Mouse (Mus musculus) lung, postnatal 36 days (tissue): ENCODE measurements around the gene Plscr2.

ENCODE experiments used
- DNase-seq: peaks from one replicate; pipeline ENCODE4 v3.0.0; 2022; ENCODE audit warnings: mixed read lengths

The Plscr2 gene

GRCm38 (mm10) chr9:92275486-92276207, at the start of gene Plscr2:
Gene Plscr2 (plus strand): TSS chr9:92275602.
- DNase-seq: peak; percentile 78

GRCm38 (mm10) chr9:92226127-92226655, 49.2 kb upstream of the Plscr2 start:
- peak; percentile 7 for DNase-seq

GRCm38 (mm10) chr9:92226795-92227194, 48.6 kb upstream of the Plscr2 start:
- no peak for DNase-seq

GRCm38 (mm10) chr9:92228867-92229832, 46.3 kb upstream of the Plscr2 start:
- no peak for DNase-seq

GRCm38 (mm10) chr9:92229833-92230205, 45.6 kb upstream of the Plscr2 start:
- DNase-seq: no peak

GRCm38 (mm10) chr9:92234901-92235458, 40.4 kb upstream of the Plscr2 start:
- DNase-seq: no peak

- no peak for DNase-seq
These were observed 26.5 kb upstream of the Plscr2 start for GRCm38 (mm10) chr9:92248773-92249446.

GRCm38 (mm10) chr9:92249447-92249852, 26.0 kb upstream of the Plscr2 start, which contains the start of gene Plscr1:
Gene Plscr1 (plus strand): TSS chr9:92249750.
- no peak for DNase-seq

- DNase-seq: peak; percentile 91
These were observed 25.2 kb upstream of the Plscr2 start for GRCm38 (mm10) chr9:92249987-92250772.

- DNase-seq: no peak
These were observed 22.7 kb upstream of the Plscr2 start for GRCm38 (mm10) chr9:92252718-92253117.

GRCm38 (mm10) chr9:92253585-92254321, 21.6 kb upstream of the Plscr2 start:
- no peak for DNase-seq

- peak; percentile 48 for DNase-seq
These were observed 14.8 kb upstream of the Plscr2 start for GRCm38 (mm10) chr9:92260481-92261159.

GRCm38 (mm10) chr9:92265719-92266118, 9.7 kb upstream of the Plscr2 start:
- no peak for DNase-seq

GRCm38 (mm10) chr9:92266558-92267171, 8.7 kb upstream of the Plscr2 start:
- DNase-seq: no peak

- DNase-seq: no peak
These were observed 7.7 kb upstream of the Plscr2 start for GRCm38 (mm10) chr9:92267732-92268131.

GRCm38 (mm10) chr9:92269829-92270404, 5.5 kb upstream of the Plscr2 start:
- no peak for DNase-seq

GRCm38 (mm10) chr9:92270927-92271326, 4.5 kb upstream of the Plscr2 start:
- peak; percentile 91 for DNase-seq

GRCm38 (mm10) chr9:92272650-92273049, 2.8 kb upstream of the Plscr2 start:
- no peak for DNase-seq

- no peak for DNase-seq
These were observed 2.1 kb upstream of the Plscr2 start for GRCm38 (mm10) chr9:92273271-92273670.
